Mouse (Mus musculus) stomach, postnatal 0 days (tissue): ENCODE data around the gene Stat1. TPM values are rescaled to one million over a fixed set of nuclear protein-coding genes. Genes with fewer than 3 reads are reported as not detected.

ENCODE experiments used
- ATAC-seq: fragments of 200-750 bp; cut with Nextera tagmentation; 2 replicates; pipeline ENCODE4 v1.8.0; 2017; ENCODE audit not compliant: low FRiP score, low TSS enrichment
- DNase-seq: peaks from one replicate; pipeline ENCODE4 v3.0.0-alpha.2; 2016; ENCODE audit warnings: low spot score
- H3K27ac ChIP-seq: fragments of 300-500 bp; sonication (generic); replicated peaks from 2 replicates; pipeline ENCODE4 v1.5.1; 2014; ENCODE audit warnings: mild to moderate bottlenecking, control low read depth
- H3K27me3 ChIP-seq: fragments of 300-500 bp; sonication (generic); 2 replicates; pipeline ENCODE4 v1.6.1; 2014; ENCODE audit warnings: low read length; ENCODE audit not compliant: control insufficient read depth, insufficient read depth
- H3K36me3 ChIP-seq: fragments of 300-500 bp; sonication (generic); 2 replicates; pipeline ENCODE4 v1.6.1; 2014; ENCODE audit warnings: low read length, mixed read lengths; ENCODE audit not compliant: control insufficient read depth, insufficient read depth
- H3K4me1 ChIP-seq: fragments of 300-500 bp; sonication (generic); replicated peaks from 2 replicates; pipeline ENCODE4 v1.6.1; 2014; ENCODE audit warnings: antibody characterized with exemption; ENCODE audit not compliant: control insufficient read depth, insufficient read depth
- H3K4me2 ChIP-seq: fragments of 300-500 bp; sonication (generic); replicated peaks from 2 replicates; pipeline ENCODE4 v1.6.1; 2014; ENCODE audit warnings: low read depth, mild to moderate bottlenecking, control low read depth, moderate library complexity
- H3K4me3 ChIP-seq: fragments of 300-500 bp; sonication (generic); 2 replicates; pipeline ENCODE4 v1.5.1; 2014; ENCODE audit warnings: low read depth, low read length, control low read depth
- H3K9ac ChIP-seq: fragments of 300-500 bp; sonication (generic); 2 replicates; pipeline ENCODE4 v1.6.1; 2014; ENCODE audit warnings: mild to moderate bottlenecking, low read length, control low read depth, mixed read lengths
- H3K9me3 ChIP-seq: fragments of 300-500 bp; sonication (generic); 2 replicates; pipeline ENCODE4 v1.6.1; 2016; ENCODE audit warnings: low read length; ENCODE audit not compliant: control insufficient read depth
- CTCF ChIP-seq: IDR thresholded peaks from 2 replicates; pipeline ENCODE4 v1.5.1; 2016; ENCODE audit warnings: antibody characterized with exemption, low read depth, mild to moderate bottlenecking, moderate library complexity
- EP300 ChIP-seq: optimal IDR thresholded peaks from 2 replicates; pipeline ENCODE3; 2016; ENCODE audit warnings: antibody characterized with exemption
- WGBS: fragments of 180-500 bp; shearing (Covaris S2); extraction: QIAGEN DNeasy Blood & Tissue Kit; methylation state at CpG from one replicate; pipeline ENCODE4 v1.1.7; 2014; 5-methylcytosine and 5-hydroxymethylcytosine counted together
- polyA plus RNA-seq: library from polyadenylated mRNA; unstranded; fragments of >200 nt; fragmentation: Nextera tagmentation; extraction: Ambion mirVana; gene quantifications from 2 replicates; pipeline ENCODE4 v1.2.1, GENCODE M21; 2015

Gene Stat1
- polyA plus RNA-seq, 1 experiment from 2014 or later = 22.2 TPM

GRCm38 (mm10) chr1:52150676-52151075 lies 31.4 kb downstream of the Stat1 start:
- no peak for TF ChIP-seq EP300
- no peak for TF ChIP-seq CTCF
- ATAC-seq (0 out of 2 replicates have a peak, but pooled peaks have one; percentile 28), DNase-seq (no peak)
- Histone ChIP-seq H3K36me3 (peaks cover 2% of the 10 kb centered on the region; the same call in 1 of the 2 replicates), H3K4me1 (no peaks in the 10 kb centered on the region), H3K4me2 (no peak overlapping the region), H3K9ac (no peak overlapping the region), H3K9me3 (no peaks in the 10 kb centered on the region), H3K4me3 (no peak overlapping the region), H3K27me3 (no peaks in the 10 kb centered on the region), H3K27ac (no peak overlapping the region)
- 41% methylated on average over 11 of the region's 11 CpGs for WGBS

GRCm38 (mm10) chr1:52151166-52151565 lies 31.9 kb downstream of the Stat1 start:
- WGBS = 98% methylated on average over 5 of the region's 5 CpGs
- TF ChIP-seq CTCF (no peak), EP300 (no peak)
- Histone ChIP-seq H3K36me3 (peaks cover 4% of the 10 kb centered on the region; the same call in 1 of the 2 replicates), H3K4me1 (no peaks in the 10 kb centered on the region), H3K4me3 (no peak overlapping the region), H3K9me3 (no peaks in the 10 kb centered on the region), H3K27ac (no peak overlapping the region), H3K9ac (no peak overlapping the region), H3K4me2 (no peak overlapping the region), H3K27me3 (no peaks in the 10 kb centered on the region)
- ATAC-seq (no peak), DNase-seq (no peak)

- Histone ChIP-seq H3K9me3 (no peaks in the 10 kb centered on the region), H3K27ac (no peak overlapping the region), H3K27me3 (no peaks in the 10 kb centered on the region), H3K4me3 (no peak overlapping the region), H3K9ac (no peak overlapping the region), H3K36me3 (peaks cover 4% of the 10 kb centered on the region; the same call in 1 of the 2 replicates), H3K4me1 (no peaks in the 10 kb centered on the region), H3K4me2 (no peak overlapping the region)
- TF ChIP-seq EP300 (no peak), CTCF (no peak)
- no peak for ATAC-seq
- WGBS = 82% methylated on average over 13 of the region's 13 CpGs
- DNase-seq = no peak
Observed at GRCm38 (mm10) chr1:52152369-52152768, 33.1 kb downstream of the Stat1 start.

GRCm38 (mm10) chr1:52152936-52153335 lies 33.7 kb downstream of the Stat1 start:
- Histone ChIP-seq H3K4me3 (no peak overlapping the region), H3K27me3 (no peaks in the 10 kb centered on the region), H3K4me2 (no peak overlapping the region), H3K4me1 (no peaks in the 10 kb centered on the region), H3K9me3 (no peaks in the 10 kb centered on the region), H3K36me3 (peaks cover 4% of the 10 kb centered on the region; the same call in 1 of the 2 replicates), H3K9ac (no peak overlapping the region), H3K27ac (no peak overlapping the region)
- 64% methylated on average over 3 of the region's 3 CpGs for WGBS
- TF ChIP-seq CTCF = no peak
- ATAC-seq = no peak
- DNase-seq = no peak

GRCm38 (mm10) chr1:52154890-52155289 lies 35.6 kb downstream of the Stat1 start:
- Histone ChIP-seq H3K4me2 (no peak overlapping the region), H3K9ac (no peak overlapping the region), H3K27ac (no peak overlapping the region), H3K4me1 (no peaks in the 10 kb centered on the region), H3K9me3 (no peaks in the 10 kb centered on the region), H3K4me3 (no peak overlapping the region), H3K27me3 (no peaks in the 10 kb centered on the region), H3K36me3 (peaks cover 4% of the 10 kb centered on the region; the same call in 1 of the 2 replicates)
- 93% methylated on average over 8 of the region's 8 CpGs for WGBS
- DNase-seq (no peak), ATAC-seq (no peak)
- TF ChIP-seq CTCF = no peak
- TF ChIP-seq EP300 = no peak

- ATAC-seq (no peak), DNase-seq (no peak)
- H3K4me1 ChIP-seq = no peaks in the 10 kb centered on the region
- no peak for TF ChIP-seq EP300
- TF ChIP-seq CTCF = no peak
- no peak overlapping the region for H3K9ac ChIP-seq
- WGBS = 85% methylated on average over 10 of the region's 10 CpGs
- no peak overlapping the region for H3K4me3 ChIP-seq
- H3K27ac ChIP-seq = no peak overlapping the region
- H3K4me2 ChIP-seq = no peak overlapping the region
- peaks cover 4% of the 10 kb centered on the region; the same call in 1 of the 2 replicates for H3K36me3 ChIP-seq
- no peaks in the 10 kb centered on the region for H3K9me3 ChIP-seq
- H3K27me3 ChIP-seq = no peaks in the 10 kb centered on the region
Observed at GRCm38 (mm10) chr1:52156351-52156750, 37.1 kb downstream of the Stat1 start.
